Mouse (Mus musculus) gastrocnemius, adult 2 months (tissue): ENCODE results near the gene Ccdc87. TPM values are rescaled to one million over a fixed set of nuclear protein-coding genes. Genes with fewer than 3 reads are reported as not detected.

Experiments used
- DNase-seq: peaks from one replicate; pipeline ENCODE4 v3.0.0; 2022
- H3K27ac ChIP-seq: fragments of 200-600 bp; 2 replicates; pipeline ENCODE4 v1.8.1; 2022; ENCODE audit warnings: mild to moderate bottlenecking
- H3K4me3 ChIP-seq: fragments of 200-600 bp; 2 replicates; pipeline ENCODE4 v1.8.1; 2022; ENCODE audit warnings: mild to moderate bottlenecking, moderate library complexity
- CTCF ChIP-seq: fragments of 200-600 bp; IDR thresholded peaks from 2 replicates; pipeline ENCODE4 v1.8.1; 2022; ENCODE audit warnings: antibody characterized with exemption, mild to moderate bottlenecking, moderate library complexity
- intact Hi-C: fragments of 180-260 bp; cut with DNase I; formaldehyde crosslinking; loops from one replicate; pipeline ENCODE4 v1.15.1; 2025
- total RNA-seq, 2 experiments: library from RNA; stranded (reverse); gene quantifications; 2 replicates each; pipeline ENCODE4 v1.2.3; 2021

Ccdc87 gene
- total RNA-seq, 2 experiments from 2014 or later: not detected

DNA sequence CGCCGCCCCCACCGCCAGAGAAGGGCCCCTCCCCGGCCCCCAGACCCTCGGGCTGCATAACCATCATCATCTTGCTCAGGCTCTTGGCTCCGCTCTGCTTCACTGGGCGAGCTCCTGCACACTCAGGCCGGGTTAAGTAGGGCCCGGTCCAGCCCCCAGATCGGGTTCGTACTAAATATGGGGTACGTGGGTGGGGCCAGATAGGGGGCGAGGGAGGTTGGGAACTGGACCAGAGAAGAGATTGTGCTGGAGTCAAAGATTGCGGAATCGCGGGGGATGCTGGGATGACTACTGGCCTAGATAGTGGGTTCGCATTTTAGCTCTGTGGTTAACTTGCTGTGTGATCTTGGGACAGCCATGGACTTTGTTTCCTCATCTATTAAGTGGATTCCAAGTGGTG lies 38.6 kb downstream of the Ccdc87 start, which contains the start of gene Actn3:
Actn3 (minus strand) TSS at position 125 of the 400 bp plus-strand sequence.
- intact Hi-C loops: no loop called here
- H3K27ac ChIP-seq: peak within 1 kb of the TSS; percentile 96
- peak within 1 kb of the TSS; percentile 95 for H3K4me3 ChIP-seq
- no peak for TF ChIP-seq CTCF
- DNase-seq: peak; percentile 91

- peak; percentile 96 for DNase-seq
- Histone ChIP-seq H3K27ac (peak within 1 kb of the TSS; percentile 96), H3K4me3 (peak within 1 kb of the TSS; percentile 95)
- no peak for TF ChIP-seq CTCF
- intact Hi-C loops: no loop called here
These were observed 39.5 kb downstream of the Ccdc87 start, which contains the start of gene Zdhhc24 for GRCm38 (mm10) chr19:4878405-4879323. Zdhhc24 (plus strand) TSS chr19:4878668.

- Histone ChIP-seq H3K4me3 (peak overlapping the region; percentile 95), H3K27ac (peak overlapping the region; percentile 96)
- no peak for TF ChIP-seq CTCF
- intact Hi-C loops: no loop called here
- no peak for DNase-seq
These were observed 40.1 kb downstream of the Ccdc87 start for GRCm38 (mm10) chr19:4879324-4879703.

DNA sequence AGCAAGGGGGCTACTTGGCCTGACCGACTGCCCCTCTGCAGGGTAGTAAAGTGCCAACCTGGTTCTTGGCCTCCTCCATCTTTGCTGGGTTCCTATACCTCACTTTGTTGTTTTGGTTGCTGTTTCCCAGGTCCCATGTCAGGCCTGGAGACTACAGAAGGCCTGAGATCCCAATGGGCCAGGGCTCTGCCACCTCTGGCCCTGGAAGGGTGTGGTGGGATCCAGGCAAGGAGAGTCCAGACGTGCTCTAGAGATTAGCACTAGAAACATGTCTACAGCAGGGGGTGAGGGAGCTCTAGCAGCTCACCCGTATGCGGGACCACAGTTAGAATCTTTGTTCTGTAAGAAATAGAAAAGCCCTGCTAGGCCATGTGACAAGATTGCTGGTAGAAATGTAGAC lies 44.8 kb downstream of the Ccdc87 start:
- no peak for DNase-seq
- no peak for TF ChIP-seq CTCF
- intact Hi-C loops: no loop called here
- Histone ChIP-seq H3K4me3 (no peak overlapping the region), H3K27ac (no peak overlapping the region)

DNA sequence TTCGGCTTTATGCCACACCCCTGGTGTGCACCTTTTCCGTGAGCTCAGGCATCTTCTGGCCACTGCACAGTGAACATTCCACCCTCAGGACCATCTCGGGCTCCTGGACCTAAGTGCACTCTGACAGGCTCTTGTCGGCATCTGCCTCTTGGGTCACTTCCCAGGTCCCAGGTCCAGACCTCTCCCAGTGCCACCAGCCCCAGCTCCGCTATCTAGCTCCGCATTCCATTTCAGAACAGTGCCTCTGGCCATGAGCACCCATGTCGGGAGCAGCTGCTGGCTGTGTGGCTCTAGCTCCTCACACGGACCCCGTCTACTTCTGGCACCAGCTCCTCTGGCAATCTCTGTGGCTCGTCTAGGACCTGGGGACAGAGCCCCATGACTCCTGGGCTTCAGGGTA lies 50.6 kb downstream of the Ccdc87 start:
- DNase-seq: peak; percentile 52
- no peak for TF ChIP-seq CTCF
- intact Hi-C loops: no loop called here
- H3K27ac ChIP-seq: peak overlapping the region; percentile 2; the same call in 1 of the 2 replicates
- peak overlapping the region; percentile 9; the same call in 1 of the 2 replicates for H3K4me3 ChIP-seq

- Histone ChIP-seq H3K27ac (no peak overlapping the region), H3K4me3 (no peak overlapping the region)
- DNase-seq: no peak
- TF ChIP-seq CTCF: no peak
- intact Hi-C loops: no loop called here
These were observed 52.6 kb downstream of the Ccdc87 start for GRCm38 (mm10) chr19:4891798-4892197.

Other genes starting within 250 kb of the Ccdc87 start
- 1 to 10 TPM; 1.5 to 1.6 TPM for gene Lrfn4, start 223.7 kb upstream of the Ccdc87 start, total RNA-seq
- gene Rce1, start 213.7 kb upstream of the Ccdc87 start, total RNA-seq: 1 to 10 TPM; 5.1 to 5.9 TPM
- under 1 TPM in 1 of 2 experiments, not detected in 1; 0.11 TPM for gene Gm960, start 140.7 kb upstream of the Ccdc87 start, total RNA-seq
- gene Sptbn2, start 128.2 kb upstream of the Ccdc87 start, total RNA-seq: under 1 TPM in 1 of 2 experiments, not detected in 1; 0.03 TPM
- 1 to 10 TPM; 2.1 to 2.7 TPM for gene Rbm4b, start 82.9 kb upstream of the Ccdc87 start, total RNA-seq
- 10 to 100 TPM; 32.1 to 35.5 TPM for gene Rbm4, start 45.5 kb upstream of the Ccdc87 start, total RNA-seq
- 10 to 100 TPM; 11.3 to 14.0 TPM for gene Gm21992, start 27.8 kb upstream of the Ccdc87 start, total RNA-seq
- gene Rbm14, start 27.7 kb upstream of the Ccdc87 start, total RNA-seq: 10 to 100 TPM; 10.4 to 13.6 TPM
- 10 to 100 TPM; 17.4 to 24.8 TPM for gene Ccs, start within 50 bp of the Ccdc87 start, total RNA-seq
- gene Ctsf, start 15.8 kb downstream of the Ccdc87 start, total RNA-seq: 10 to 100 TPM; 24.8 to 41.9 TPM
- gene Actn3, start 38.5 kb downstream of the Ccdc87 start, total RNA-seq: over 10,000 TPM in 1 of 2 experiments, 1,000 to 10,000 TPM in 1; 5,071 to 10,315 TPM
- gene Zdhhc24, start 39.3 kb downstream of the Ccdc87 start, total RNA-seq: 1 to 10 TPM; 2.0 to 2.6 TPM
- 1 to 10 TPM; 1.5 to 2.1 TPM for gene Bbs1, start 67.3 kb downstream of the Ccdc87 start, total RNA-seq
- 10 to 100 TPM; 11.2 to 16.6 TPM for gene Dpp3, start 88.9 kb downstream of the Ccdc87 start, total RNA-seq
- 1 to 10 TPM; 1.5 to 2.1 TPM for gene Peli3, start 103.8 kb downstream of the Ccdc87 start, total RNA-seq
- 10 to 100 TPM; 59.3 to 64.5 TPM for gene Mrpl11, start 122.8 kb downstream of the Ccdc87 start, total RNA-seq
- gene Npas4, start 150.9 kb downstream of the Ccdc87 start, total RNA-seq: under 1 TPM in 1 of 2 experiments, not detected in 1; 0.13 TPM
- 1 to 10 TPM; 6.0 to 8.6 TPM for gene Slc29a2, start 184.5 kb downstream of the Ccdc87 start, total RNA-seq
- 10 to 100 TPM; 20.0 to 22.4 TPM for gene B4gat1, start 199.5 kb downstream of the Ccdc87 start, total RNA-seq
- gene AC124502.3, start 199.5 kb downstream of the Ccdc87 start, total RNA-seq: under 1 TPM; 0.46 to 0.59 TPM
- 10 to 100 TPM; 14.7 to 15.1 TPM for gene Brms1, start 202.0 kb downstream of the Ccdc87 start, total RNA-seq
- gene Rin1, start 211.1 kb downstream of the Ccdc87 start, total RNA-seq: 1 to 10 TPM in 1 of 2 experiments, under 1 TPM in 1; 0.99 to 1.3 TPM
- 10 to 100 TPM in 1 of 2 experiments, 1 to 10 TPM in 1; 9.5 to 15.1 TPM for gene Cd248, start 228.7 kb downstream of the Ccdc87 start, total RNA-seq
- not detected for gene Tmem151a, start 246.2 kb downstream of the Ccdc87 start, total RNA-seq
- 10 to 100 TPM; 41.2 to 53.8 TPM for gene Yif1a, start 249.2 kb downstream of the Ccdc87 start, total RNA-seq